Mouse (Mus musculus) midbrain, embryonic 12.5 days (tissue): ENCODE measurements around the gene Fgfr2. TPM values are rescaled to one million over a fixed set of nuclear protein-coding genes. Genes with fewer than 3 reads are reported as not detected.
A peak's percentile ranks its signal among the peaks of the same experiment; 100 is the strongest.

Experiments
- ATAC-seq: fragments of 200-750 bp; cut with Nextera tagmentation; 2 replicates; pipeline ENCODE4 v1.8.0; 2017; ENCODE audit warnings: low read depth, moderate TSS enrichment, moderate library complexity; ENCODE audit not compliant: low FRiP score
- H3K27ac ChIP-seq: fragments of 300-500 bp; sonication (generic); replicated peaks from 2 replicates; pipeline ENCODE4 v1.5.1; 2016; ENCODE audit warnings: mild to moderate bottlenecking
- H3K27me3 ChIP-seq: fragments of 300-500 bp; sonication (generic); 2 replicates; pipeline ENCODE4 v1.6.1; 2016; ENCODE audit warnings: mild to moderate bottlenecking
- H3K36me3 ChIP-seq: fragments of 300-500 bp; sonication (generic); 2 replicates; pipeline ENCODE4 v1.6.1; 2016
- H3K4me1 ChIP-seq: fragments of 300-500 bp; sonication (generic); 2 replicates; pipeline ENCODE4 v1.6.1; 2016
- H3K4me2 ChIP-seq: fragments of 300-500 bp; sonication (generic); replicated peaks from 2 replicates; pipeline ENCODE4 v1.6.1; 2016; ENCODE audit warnings: mild to moderate bottlenecking, moderate library complexity
- H3K4me3 ChIP-seq: fragments of 300-500 bp; sonication (generic); 2 replicates; pipeline ENCODE4 v1.5.1; 2016; ENCODE audit warnings: mild to moderate bottlenecking
- H3K9ac ChIP-seq: fragments of 300-500 bp; sonication (generic); replicated peaks from 2 replicates; pipeline ENCODE4 v1.6.1; 2016; ENCODE audit warnings: mild to moderate bottlenecking, moderate library complexity
- H3K9me3 ChIP-seq: fragments of 300-500 bp; sonication (generic); 2 replicates; pipeline ENCODE4 v1.6.1; 2016; ENCODE audit warnings: mild to moderate bottlenecking
- WGBS: fragments of 180-500 bp; shearing (Covaris S2); methylation state at CpG from one replicate; pipeline ENCODE4 v1.1.7; 2016; 5-methylcytosine and 5-hydroxymethylcytosine counted together
- polyA plus RNA-seq: library from polyadenylated mRNA; unstranded; fragments of >200 nt; fragmentation: Nextera tagmentation; extraction: Ambion mirVana; gene quantifications from 2 replicates; pipeline ENCODE4 v1.2.1, GENCODE M21; 2016

The Fgfr2 gene
- polyA plus RNA-seq, 1 experiment from 2014 or later, result 96.5 TPM

- Histone ChIP-seq H3K9me3 (no peaks in the 10 kb centered on the region), H3K36me3 (no peaks in the 10 kb centered on the region), H3K27ac (no peak overlapping the region), H3K4me3 (peak overlapping the region; percentile 46), H3K27me3 (peaks cover 98% of the 10 kb centered on the region), H3K9ac (peak overlapping the region; percentile 52), H3K4me2 (peak overlapping the region; percentile 71), H3K4me1 (peaks cover 31% of the 10 kb centered on the region)
- ATAC-seq, result peak; percentile 50; the same call in 1 of the 2 replicates
- under 1% methylated on average over 65 of the region's 71 CpGs for WGBS
Measured at GRCm38 (mm10) chr7:131542872-131543622, 1580.1 kb downstream of the Fgfr2 start.

DNA sequence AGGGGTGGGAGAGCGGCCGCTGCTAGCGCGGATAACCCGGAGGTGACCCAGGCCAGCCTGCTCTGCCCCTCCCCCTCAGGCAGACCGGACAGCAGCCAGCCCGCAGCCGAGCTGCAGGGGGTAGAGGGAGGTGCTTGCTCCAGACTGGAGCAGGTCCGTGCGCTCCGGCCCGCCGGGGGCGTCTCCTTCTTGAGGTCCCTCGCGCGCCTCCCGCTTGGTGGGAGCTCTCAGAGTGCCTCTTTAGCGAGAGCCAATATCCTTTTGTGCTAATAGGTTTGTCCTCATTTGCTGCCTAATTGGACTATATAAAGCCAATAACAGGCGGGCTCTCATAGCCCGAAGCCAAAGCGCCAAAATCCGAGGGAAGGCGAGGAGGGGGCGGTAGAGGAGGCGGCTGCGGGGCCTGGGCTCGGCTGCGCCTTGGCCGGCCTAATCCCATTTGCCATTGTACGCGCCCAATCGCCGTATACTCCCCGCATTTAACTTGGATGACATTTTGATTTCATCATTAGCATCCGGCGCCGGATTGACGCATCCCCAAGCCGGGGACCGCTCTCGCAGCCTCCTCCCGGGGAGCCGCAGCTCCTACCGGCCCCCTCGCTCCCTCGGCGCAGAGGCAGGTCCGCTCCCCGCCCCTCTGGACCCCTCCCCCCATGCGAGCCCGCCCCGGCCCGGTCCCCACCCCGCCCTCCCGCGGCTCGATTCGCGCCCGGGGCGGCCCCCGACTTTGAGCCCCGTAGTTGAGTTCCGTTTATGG, 1580.9 kb downstream of the Fgfr2 start, which contains the start of gene Hmx3:
Hmx3 (plus strand) TSS at position 753 of the 757 bp plus-strand sequence.
- no peaks in the 10 kb centered on the region for H3K9me3 ChIP-seq
- under 1% methylated on average over 47 of the region's 65 CpGs for WGBS
- H3K4me3 ChIP-seq, result peak within 1 kb of the TSS; percentile 46
- peaks cover 98% of the 10 kb centered on the region for H3K27me3 ChIP-seq
- peaks cover 31% of the 10 kb centered on the region for H3K4me1 ChIP-seq
- ATAC-seq, result peak; percentile 79
- no peaks in the 10 kb centered on the region for H3K36me3 ChIP-seq
- H3K27ac ChIP-seq, result no peak within 1 kb of the TSS
- peak within 1 kb of the TSS; percentile 52 for H3K9ac ChIP-seq
- H3K4me2 ChIP-seq, result peak within 1 kb of the TSS; percentile 71

- H3K9ac ChIP-seq, result no peak overlapping the region
- ATAC-seq, result peak; percentile 8; the same call in 1 of the 2 replicates
- peak overlapping the region; percentile 46 for H3K4me3 ChIP-seq
- peaks cover 97% of the 10 kb centered on the region for H3K27me3 ChIP-seq
- peak overlapping the region; percentile 71 for H3K4me2 ChIP-seq
- no peaks in the 10 kb centered on the region for H3K9me3 ChIP-seq
- no peaks in the 10 kb centered on the region for H3K36me3 ChIP-seq
- peaks cover 31% of the 10 kb centered on the region for H3K4me1 ChIP-seq
- no peak overlapping the region for H3K27ac ChIP-seq
- WGBS, result 1% methylated on average over 41 of the region's 41 CpGs
Measured at GRCm38 (mm10) chr7:131541184-131542114, 1581.7 kb downstream of the Fgfr2 start.

DNA sequence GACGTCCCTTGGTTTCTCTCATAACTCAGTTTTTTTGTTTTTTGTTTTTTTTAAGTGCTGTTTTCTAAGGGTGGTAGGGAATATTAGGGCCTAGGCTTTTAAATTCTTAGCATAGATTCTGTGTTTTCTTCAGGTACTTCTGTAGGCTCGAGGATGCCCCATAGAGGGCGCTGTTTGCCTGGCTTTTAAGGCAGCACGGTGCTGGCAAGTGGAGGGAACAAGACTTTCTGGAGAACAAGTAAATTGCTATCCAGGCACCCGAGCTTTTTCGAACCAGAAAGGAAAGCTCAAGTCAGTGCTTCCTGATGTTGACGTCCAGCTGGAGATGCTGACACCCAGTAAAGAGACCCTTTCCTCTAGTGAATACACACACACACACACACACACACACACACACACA, 1583.2 kb downstream of the Fgfr2 start:
- WGBS, result 0% methylated on average over 7 of the region's 7 CpGs
- H3K36me3 ChIP-seq, result no peaks in the 10 kb centered on the region

GRCm38 (mm10) chr7:131503739-131504138, 1619.4 kb downstream of the Fgfr2 start:
- no peak overlapping the region for H3K4me2 ChIP-seq
- no peaks in the 10 kb centered on the region for H3K4me1 ChIP-seq
- no peak overlapping the region for H3K9ac ChIP-seq
- H3K36me3 ChIP-seq, result no peaks in the 10 kb centered on the region
- no peaks in the 10 kb centered on the region for H3K9me3 ChIP-seq
- 83% methylated on average over 2 of the region's 2 CpGs for WGBS
- no peak overlapping the region for H3K4me3 ChIP-seq
- no peak for ATAC-seq
- H3K27me3 ChIP-seq, result no peaks in the 10 kb centered on the region
- no peak overlapping the region for H3K27ac ChIP-seq

More for the DNA sequence above, 1583.2 kb downstream of the Fgfr2 start:
- no peak; the same call in 1 of the 2 replicates for ATAC-seq
- no peak overlapping the region for H3K4me3 ChIP-seq
- H3K4me1 ChIP-seq, result peaks cover 31% of the 10 kb centered on the region
- no peak overlapping the region for H3K9ac ChIP-seq
- H3K9me3 ChIP-seq, result no peaks in the 10 kb centered on the region
- H3K27ac ChIP-seq, result no peak overlapping the region
- H3K27me3 ChIP-seq, result peaks cover 84% of the 10 kb centered on the region
- no peak overlapping the region for H3K4me2 ChIP-seq

GRCm38 (mm10) chr7:131478403-131478802, 1644.7 kb downstream of the Fgfr2 start:
- no peak for ATAC-seq

DNA sequence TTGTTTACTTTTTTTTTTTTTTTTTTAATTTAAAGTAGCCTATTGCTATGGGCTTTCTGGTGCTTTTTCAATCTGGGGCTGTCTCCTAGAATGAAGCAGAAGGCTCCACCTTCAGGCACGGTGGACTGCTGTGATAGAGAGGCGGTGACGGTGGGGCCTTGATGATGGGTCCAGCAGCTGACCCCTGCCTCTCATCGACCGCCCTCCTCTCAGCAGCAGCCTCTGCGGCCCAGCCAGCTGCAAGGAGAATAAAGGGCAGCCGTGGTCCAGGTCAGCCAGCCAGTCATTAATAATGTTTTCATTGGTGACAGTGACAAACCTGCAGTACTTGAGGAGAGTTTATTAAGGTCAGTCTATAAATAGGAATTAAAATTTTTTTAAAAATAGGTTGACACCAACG, 1646.0 kb downstream of the Fgfr2 start:
- Histone ChIP-seq H3K4me2 (no peak overlapping the region), H3K4me1 (peaks cover 3% of the 10 kb centered on the region; the same call in 1 of the 2 replicates), H3K27me3 (no peaks in the 10 kb centered on the region), H3K27ac (no peak overlapping the region), H3K9ac (no peak overlapping the region), H3K36me3 (no peaks in the 10 kb centered on the region), H3K4me3 (no peak overlapping the region), H3K9me3 (no peaks in the 10 kb centered on the region)
- WGBS, result 12% methylated on average over 8 of the region's 8 CpGs
- no peak for ATAC-seq

More at GRCm38 (mm10) chr7:131478403-131478802, 1644.7 kb downstream of the Fgfr2 start:
- H3K4me2 ChIP-seq, result no peak overlapping the region
- H3K9me3 ChIP-seq, result no peaks in the 10 kb centered on the region
- no peak overlapping the region for H3K9ac ChIP-seq
- no peak overlapping the region for H3K27ac ChIP-seq
- H3K4me1 ChIP-seq, result peaks cover 3% of the 10 kb centered on the region; the same call in 1 of the 2 replicates
- no peaks in the 10 kb centered on the region for H3K36me3 ChIP-seq
- H3K4me3 ChIP-seq, result no peak overlapping the region
- no peaks in the 10 kb centered on the region for H3K27me3 ChIP-seq
- WGBS, result 93% methylated on average over 5 of the region's 5 CpGs

DNA sequence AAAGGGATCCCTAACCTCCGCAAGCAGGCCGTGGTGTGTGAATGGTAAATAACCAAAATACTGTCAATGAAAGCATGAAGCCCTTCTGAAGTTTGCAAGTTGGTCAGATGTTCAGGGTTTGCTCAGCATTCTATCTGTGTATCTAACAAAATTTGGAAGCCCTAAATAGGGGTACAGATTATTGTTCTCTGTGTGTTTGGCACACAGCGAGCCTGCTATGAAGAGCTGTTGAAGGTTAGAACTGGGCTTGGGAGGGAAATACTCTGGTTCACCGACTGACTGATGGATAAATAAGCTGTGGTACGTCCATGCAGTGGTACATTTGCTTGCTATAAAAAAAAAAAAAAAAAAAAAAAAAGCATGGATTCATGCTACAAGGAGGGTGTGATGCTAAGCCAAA, 1651.6 kb downstream of the Fgfr2 start:
- no peaks in the 10 kb centered on the region for H3K36me3 ChIP-seq
- no peak overlapping the region for H3K4me2 ChIP-seq
- H3K4me3 ChIP-seq, result no peak overlapping the region
- H3K9ac ChIP-seq, result no peak overlapping the region
- WGBS, result 85% methylated on average over 5 of the region's 5 CpGs
- peaks cover 22% of the 10 kb centered on the region for H3K27me3 ChIP-seq
- no peaks in the 10 kb centered on the region for H3K4me1 ChIP-seq
- no peak for ATAC-seq
- no peak overlapping the region for H3K27ac ChIP-seq
- H3K9me3 ChIP-seq, result peaks cover 3% of the 10 kb centered on the region; the same call in 1 of the 2 replicates

- H3K27ac ChIP-seq, result no peak overlapping the region
- peaks cover 14% of the 10 kb centered on the region for H3K4me1 ChIP-seq
- peaks cover 24% of the 10 kb centered on the region for H3K27me3 ChIP-seq
- H3K36me3 ChIP-seq, result no peaks in the 10 kb centered on the region
- no peak overlapping the region for H3K4me2 ChIP-seq
- no peak for ATAC-seq
- no peak overlapping the region for H3K9ac ChIP-seq
- peaks cover 3% of the 10 kb centered on the region; the same call in 1 of the 2 replicates for H3K9me3 ChIP-seq
- no peak overlapping the region for H3K4me3 ChIP-seq
- WGBS, result 80% methylated on average over 3 of the region's 3 CpGs
Measured at GRCm38 (mm10) chr7:131469506-131469905, 1653.6 kb downstream of the Fgfr2 start.

GRCm38 (mm10) chr7:131467312-131467711, 1655.8 kb downstream of the Fgfr2 start:
- Histone ChIP-seq H3K27me3 (peaks cover 40% of the 10 kb centered on the region), H3K27ac (no peak overlapping the region), H3K36me3 (no peaks in the 10 kb centered on the region), H3K4me2 (no peak overlapping the region), H3K9me3 (peaks cover 3% of the 10 kb centered on the region; the same call in 1 of the 2 replicates), H3K4me3 (no peak overlapping the region), H3K4me1 (peaks cover 21% of the 10 kb centered on the region), H3K9ac (no peak overlapping the region)
- no peak for ATAC-seq
- WGBS, result 95% methylated on average over 3 of the region's 3 CpGs

GRCm38 (mm10) chr7:131465735-131466134, 1657.4 kb downstream of the Fgfr2 start:
- Histone ChIP-seq H3K27me3 (peaks cover 42% of the 10 kb centered on the region), H3K4me3 (no peak overlapping the region), H3K4me2 (peak overlapping the region; percentile 9; the same call in 1 of the 2 replicates), H3K9ac (no peak overlapping the region), H3K9me3 (peaks cover 3% of the 10 kb centered on the region; the same call in 1 of the 2 replicates), H3K27ac (peak overlapping the region; percentile 61), H3K36me3 (no peaks in the 10 kb centered on the region), H3K4me1 (peaks cover 21% of the 10 kb centered on the region)
- WGBS, result 23% methylated on average over 3 of the region's 3 CpGs
- peak; percentile 54; the same call in 1 of the 2 replicates for ATAC-seq
